Mouse (Mus musculus): ENCODE measurements around the gene Eaf2. TPM values are rescaled to one million over a fixed set of nuclear protein-coding genes. Genes with fewer than 3 reads are reported as not detected.

Gene Eaf2
- polyA plus RNA-seq, 1 experiment = 1.2 TPM

DNA sequence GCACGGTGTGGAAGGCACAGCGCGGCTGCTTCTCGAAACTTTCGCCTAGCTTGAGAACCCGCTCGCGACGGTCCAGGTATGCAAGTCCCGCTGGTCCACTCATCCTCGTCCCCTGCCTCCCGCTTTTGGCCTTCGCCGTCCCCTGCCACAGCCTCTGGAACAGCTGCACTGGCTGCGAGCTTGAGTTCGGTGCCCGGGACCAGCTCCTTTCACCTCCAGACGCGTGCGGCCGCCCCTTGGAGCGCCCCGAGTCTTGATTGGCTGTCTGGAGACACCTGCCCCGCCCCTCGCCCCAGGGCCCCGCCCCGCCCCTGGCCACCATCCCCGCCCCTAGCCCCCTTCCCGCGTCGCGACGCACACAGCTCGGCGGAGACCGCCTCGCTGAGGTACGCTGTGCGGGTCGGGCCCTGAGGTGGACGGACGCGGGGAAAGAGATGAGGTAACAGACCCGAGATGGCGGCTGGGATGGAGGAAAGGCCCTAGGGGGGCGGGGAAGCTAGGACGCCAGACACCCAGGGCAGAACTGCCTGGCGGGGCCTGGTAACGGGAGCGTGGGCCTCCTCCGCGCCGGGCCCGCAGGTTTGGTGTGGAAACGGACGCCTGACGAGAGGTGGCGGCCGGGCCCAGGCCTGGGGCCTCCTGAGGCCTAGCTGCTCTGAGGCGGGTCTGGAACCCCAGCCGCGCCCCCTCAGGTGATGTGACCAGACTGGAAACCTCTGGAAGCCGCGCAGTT, 46.6 kb downstream of the Eaf2 start, which contains the start of gene Iqcb1:
Gene Iqcb1 (plus strand): TSS at position 332 of the 733 bp plus-strand sequence.
- DNase-seq = peak; percentile 85
- under 1% methylated on average over 61 of the region's 64 CpGs for WGBS
- H3K27ac ChIP-seq (ENCODE audit: control insufficient read depth, insufficient read depth, low read length) = no peak within 1 kb of the TSS

GRCm38 (mm10) chr16:36827611-36828053, 47.2 kb downstream of the Eaf2 start:
- H3K27me3 ChIP-seq (ENCODE audit: control insufficient read depth, insufficient read depth, low read length) = no peaks in the 10 kb centered on the region
- H3K27ac ChIP-seq (ENCODE audit: control insufficient read depth, insufficient read depth, low read length) = no peak overlapping the region
- DNase-seq = no peak
- no peaks in the 10 kb centered on the region for H3K36me3 ChIP-seq (ENCODE audit: control insufficient read depth, insufficient read depth, low read length)
- H3K4me3 ChIP-seq (ENCODE audit: control insufficient read depth, insufficient read depth, low read length) = peak overlapping the region; percentile 85
- 9% methylated on average over 11 of the region's 11 CpGs for WGBS
- peaks cover 8% of the 10 kb centered on the region for H3K4me1 ChIP-seq (replicated peaks; ENCODE audit: control insufficient read depth, insufficient read depth, low read length)
- TF ChIP-seq POLR2A (IDR thresholded peaks at IDR 0.05; ENCODE audit: control insufficient read depth, extremely low read depth, insufficient read depth, low read length, poor library complexity) (no peak), CTCF (IDR thresholded peaks at IDR 0.05; ENCODE audit: borderline replicate concordance, control insufficient read depth, extremely low read depth, insufficient read depth, low read length, poor library complexity) (no peak)

More for the DNA sequence above, 46.6 kb downstream of the Eaf2 start, which contains the start of gene Iqcb1:
- H3K4me1 ChIP-seq (replicated peaks; ENCODE audit: control insufficient read depth, insufficient read depth, low read length) = peaks cover 8% of the 10 kb centered on the region
- no peaks in the 10 kb centered on the region for H3K27me3 ChIP-seq (ENCODE audit: control insufficient read depth, insufficient read depth, low read length)
- H3K4me3 ChIP-seq (ENCODE audit: control insufficient read depth, insufficient read depth, low read length) = peak within 1 kb of the TSS; percentile 85
- no peaks in the 10 kb centered on the region for H3K36me3 ChIP-seq (ENCODE audit: control insufficient read depth, insufficient read depth, low read length)
- 0 out of 2 replicates have a peak, but pooled peaks have one; percentile 44 for TF ChIP-seq CTCF (IDR thresholded peaks at IDR 0.05; ENCODE audit: borderline replicate concordance, control insufficient read depth, extremely low read depth, insufficient read depth, low read length, poor library complexity)
- TF ChIP-seq POLR2A (IDR thresholded peaks at IDR 0.05; ENCODE audit: control insufficient read depth, extremely low read depth, insufficient read depth, low read length, poor library complexity) = peak; percentile 61; the same call in 1 of the 2 replicates

- TF ChIP-seq POLR2A (IDR thresholded peaks at IDR 0.05; ENCODE audit: control insufficient read depth, extremely low read depth, insufficient read depth, low read length, poor library complexity) (no peak), CTCF (IDR thresholded peaks at IDR 0.05; ENCODE audit: borderline replicate concordance, control insufficient read depth, extremely low read depth, insufficient read depth, low read length, poor library complexity) (no peak)
- H3K4me1 ChIP-seq (replicated peaks; ENCODE audit: control insufficient read depth, insufficient read depth, low read length) = no peaks in the 10 kb centered on the region
- peak; percentile 49 for DNase-seq
- H3K36me3 ChIP-seq (ENCODE audit: control insufficient read depth, insufficient read depth, low read length) = no peaks in the 10 kb centered on the region
- no peak overlapping the region for H3K4me3 ChIP-seq (ENCODE audit: control insufficient read depth, insufficient read depth, low read length)
- WGBS = under 1% methylated on average over 3 of the region's 3 CpGs
- H3K27me3 ChIP-seq (ENCODE audit: control insufficient read depth, insufficient read depth, low read length) = no peaks in the 10 kb centered on the region
- no peak overlapping the region for H3K27ac ChIP-seq (ENCODE audit: control insufficient read depth, insufficient read depth, low read length)
These were observed 53.3 kb downstream of the Eaf2 start for GRCm38 (mm10) chr16:36821474-36821873.

GRCm38 (mm10) chr16:36820747-36821146, 54.1 kb downstream of the Eaf2 start:
- DNase-seq = no peak
- Histone ChIP-seq H3K4me3 (ENCODE audit: control insufficient read depth, insufficient read depth, low read length) (no peak overlapping the region), H3K27me3 (ENCODE audit: control insufficient read depth, insufficient read depth, low read length) (no peaks in the 10 kb centered on the region), H3K36me3 (ENCODE audit: control insufficient read depth, insufficient read depth, low read length) (no peaks in the 10 kb centered on the region), H3K4me1 (replicated peaks; ENCODE audit: control insufficient read depth, insufficient read depth, low read length) (no peaks in the 10 kb centered on the region), H3K27ac (ENCODE audit: control insufficient read depth, insufficient read depth, low read length) (no peak overlapping the region)
- WGBS = 81% methylated on average over 3 of the region's 3 CpGs
- no peak for TF ChIP-seq CTCF (IDR thresholded peaks at IDR 0.05; ENCODE audit: borderline replicate concordance, control insufficient read depth, extremely low read depth, insufficient read depth, low read length, poor library complexity)
- no peak for TF ChIP-seq POLR2A (IDR thresholded peaks at IDR 0.05; ENCODE audit: control insufficient read depth, extremely low read depth, insufficient read depth, low read length, poor library complexity)

GRCm38 (mm10) chr16:36820016-36820415, 54.8 kb downstream of the Eaf2 start:
- Histone ChIP-seq H3K27me3 (ENCODE audit: control insufficient read depth, insufficient read depth, low read length) (no peaks in the 10 kb centered on the region), H3K4me1 (replicated peaks; ENCODE audit: control insufficient read depth, insufficient read depth, low read length) (no peaks in the 10 kb centered on the region), H3K4me3 (ENCODE audit: control insufficient read depth, insufficient read depth, low read length) (no peak overlapping the region), H3K27ac (ENCODE audit: control insufficient read depth, insufficient read depth, low read length) (no peak overlapping the region), H3K36me3 (ENCODE audit: control insufficient read depth, insufficient read depth, low read length) (no peaks in the 10 kb centered on the region)
- DNase-seq = no peak
- TF ChIP-seq CTCF (IDR thresholded peaks at IDR 0.05; ENCODE audit: borderline replicate concordance, control insufficient read depth, extremely low read depth, insufficient read depth, low read length, poor library complexity) = no peak
- no peak for TF ChIP-seq POLR2A (IDR thresholded peaks at IDR 0.05; ENCODE audit: control insufficient read depth, extremely low read depth, insufficient read depth, low read length, poor library complexity)
- 94% methylated on average over 6 of the region's 6 CpGs for WGBS

DNA sequence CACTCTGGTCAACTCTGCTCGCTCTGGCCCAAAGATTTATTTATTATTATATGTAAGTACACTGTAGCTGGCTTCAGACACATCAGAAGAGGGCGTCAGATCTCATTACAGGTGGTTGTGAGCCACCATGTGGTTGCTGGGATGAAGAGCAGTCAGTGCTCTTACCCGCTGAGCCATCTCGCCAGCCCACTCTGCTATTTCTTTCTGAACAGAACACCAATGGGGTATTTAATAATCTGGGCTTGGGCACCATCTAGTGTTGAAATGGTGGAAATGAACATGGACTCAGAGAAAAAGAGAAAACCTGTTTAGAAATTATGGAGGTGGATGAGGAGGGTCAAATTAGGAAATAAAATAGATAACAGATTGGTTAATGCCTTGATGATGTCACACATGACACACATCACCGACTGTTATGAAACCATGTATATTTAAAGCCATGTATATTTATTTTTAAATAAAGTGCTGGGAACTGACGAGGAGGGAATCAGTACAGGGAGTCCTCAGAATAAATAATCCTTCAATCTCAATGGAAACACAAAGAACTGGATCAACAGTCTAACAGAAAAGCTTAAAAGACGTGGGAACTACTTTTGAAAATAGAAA, 57.4 kb downstream of the Eaf2 start:
- TF ChIP-seq CTCF (IDR thresholded peaks at IDR 0.05; ENCODE audit: borderline replicate concordance, control insufficient read depth, extremely low read depth, insufficient read depth, low read length, poor library complexity) = no peak
- no peak for TF ChIP-seq POLR2A (IDR thresholded peaks at IDR 0.05; ENCODE audit: control insufficient read depth, extremely low read depth, insufficient read depth, low read length, poor library complexity)
- Histone ChIP-seq H3K27me3 (ENCODE audit: control insufficient read depth, insufficient read depth, low read length) (no peaks in the 10 kb centered on the region), H3K36me3 (ENCODE audit: control insufficient read depth, insufficient read depth, low read length) (no peaks in the 10 kb centered on the region), H3K4me3 (ENCODE audit: control insufficient read depth, insufficient read depth, low read length) (no peak overlapping the region), H3K27ac (ENCODE audit: control insufficient read depth, insufficient read depth, low read length) (no peak overlapping the region), H3K4me1 (replicated peaks; ENCODE audit: control insufficient read depth, insufficient read depth, low read length) (no peaks in the 10 kb centered on the region)
- WGBS = 25% methylated on average over 7 of the region's 7 CpGs
- DNase-seq = peak; percentile 47

All from thymus, adult 2 months (tissue).